In genomic region chr8:126703546-126703945, GRCm38 (mm10) we compare ENCODE assay signal across 26 mouse cellular contexts.
DNase-seq lines count a peak whose midpoint lies in the region; ATAC-seq and TF ChIP-seq lines count a peak whose summit lies in the region.
"Had no signal": no experiment of that assay in that cellular context is flagged by ENCODE, and none has a peak within 500 bp of the region (broad histone marks: within the 10 kb centered on the region; RNA-seq: fewer than 3 reads in every experiment).

No protein-coding gene starts in this region.

- no peak overlapping the region for H3K4me3 ChIP-seq in liver, embryonic 11.5 days (ENCODE audit: low read depth, low read length)
- no peak overlapping the region for H3K4me3 ChIP-seq in liver, embryonic 12.5 days
- no peak overlapping the region for H3K4me3 ChIP-seq in liver, postnatal 0 days (ENCODE audit: low read depth, low read length)
- H3K4me3 ChIP-seq in midbrain, embryonic 16.5 days (ENCODE audit: low read depth, low read length): no peak overlapping the region
- H3K4me3 ChIP-seq: forebrain, embryonic 13.5 days; heart, embryonic 15.5 days; hindbrain, embryonic 13.5 days; limb, embryonic 12.5 days; myocyte; neural tube, embryonic 12.5 days had no signal

- 0 out of 2 replicates have a peak, but pooled peaks have one; percentile 20 for ATAC-seq in liver, embryonic 11.5 days (replicated peaks; ENCODE audit: low FRiP score)
- ATAC-seq in liver, embryonic 12.5 days: no peak
- ATAC-seq in liver, postnatal 0 days: peak; percentile 90
- ATAC-seq in midbrain, embryonic 16.5 days: no peak
- ATAC-seq: forebrain, embryonic 13.5 days; Patski had no signal

- H3K36me3 ChIP-seq in liver, embryonic 11.5 days (ENCODE audit: control insufficient read depth, insufficient read depth, low read length): no peaks in the 10 kb centered on the region
- no peaks in the 10 kb centered on the region for H3K36me3 ChIP-seq in liver, embryonic 12.5 days
- H3K36me3 ChIP-seq in liver, postnatal 0 days (replicated peaks; ENCODE audit: insufficient read depth, low read length): no peaks in the 10 kb centered on the region
- no peaks in the 10 kb centered on the region for H3K36me3 ChIP-seq in midbrain, embryonic 16.5 days (ENCODE audit: control insufficient read depth, insufficient read depth, low read length)
- H3K36me3 ChIP-seq: heart, embryonic 15.5 days; hindbrain, embryonic 13.5 days; limb, embryonic 12.5 days; neural tube, embryonic 12.5 days had no signal

- WGBS in liver, embryonic 11.5 days: 73% methylated on average over 5 of the region's 5 CpGs
- 68% methylated on average over 5 of the region's 5 CpGs for WGBS in liver, embryonic 12.5 days (ENCODE audit: insufficient replicate concordance)
- WGBS in liver, postnatal 0 days (ENCODE audit: insufficient replicate concordance): 45% methylated on average over 5 of the region's 5 CpGs
- 94% methylated on average over 5 of the region's 5 CpGs for WGBS in midbrain, embryonic 16.5 days

- H3K9ac ChIP-seq in liver, embryonic 11.5 days (ENCODE audit: low read depth, low read length): no peak overlapping the region
- no peak overlapping the region for H3K9ac ChIP-seq in liver, embryonic 12.5 days
- no peak overlapping the region for H3K9ac ChIP-seq in liver, postnatal 0 days (replicated peaks)
- no peak overlapping the region for H3K9ac ChIP-seq in midbrain, embryonic 16.5 days (ENCODE audit: low read depth, low read length)
- H3K9ac ChIP-seq: forebrain, embryonic 13.5 days; heart, embryonic 15.5 days; hindbrain, embryonic 13.5 days; limb, embryonic 12.5 days; neural tube, embryonic 12.5 days had no signal

- H3K27me3 ChIP-seq in liver, embryonic 11.5 days (replicated peaks; ENCODE audit: control insufficient read depth, insufficient read depth, low read length): no peaks in the 10 kb centered on the region
- no peaks in the 10 kb centered on the region for H3K27me3 ChIP-seq in liver, embryonic 12.5 days (replicated peaks)
- H3K27me3 ChIP-seq in liver, postnatal 0 days (ENCODE audit: insufficient read depth, low read length): no peaks in the 10 kb centered on the region
- H3K27me3 ChIP-seq in midbrain, embryonic 16.5 days (ENCODE audit: control insufficient read depth, insufficient read depth, low read depth, low read length): no peaks in the 10 kb centered on the region
- H3K27me3 ChIP-seq: heart, embryonic 15.5 days; hindbrain, embryonic 13.5 days; neural tube, embryonic 12.5 days; Patski had no signal

- peak; percentile 68 for DNase-seq in adrenal gland, adult 2 months
- DNase-seq in adrenal gland, adult 18-20 months (ENCODE audit: low spot score in 2 of 2): no peak
- DNase-seq in liver, embryonic 11.5 days (ENCODE audit: low spot score): no peak
- peak; percentile 48 for DNase-seq in liver, postnatal 0 days
- DNase-seq in lung, postnatal 25 days (ENCODE audit: low spot score): no peak
- DNase-seq: cerebellum, adult 8-10 months; cerebellum, postnatal 36 days; gastrocnemius, postnatal 14 days; heart, postnatal 36 days; kidney, adult 11 months; kidney, postnatal 14 days; lung, adult 2 months; lung, postnatal 10 days; right cerebral cortex, adult 18-20 months; spleen, adult 18-20 months; thymus, adult 2 months; thymus, postnatal 36 days had no signal

- no peak overlapping the region for H3K27ac ChIP-seq in liver, embryonic 11.5 days (ENCODE audit: low read depth, low read length)
- no peak overlapping the region for H3K27ac ChIP-seq in liver, embryonic 12.5 days
- H3K27ac ChIP-seq in liver, postnatal 0 days (ENCODE audit: low read depth): peak overlapping the region; percentile 83
- no peak overlapping the region for H3K27ac ChIP-seq in midbrain, embryonic 16.5 days (ENCODE audit: low read length)
- H3K27ac ChIP-seq: forebrain, embryonic 13.5 days; heart, embryonic 15.5 days; hindbrain, embryonic 13.5 days; limb, embryonic 12.5 days; neural tube, embryonic 12.5 days had no signal

- TF ChIP-seq CTCF in liver, postnatal 0 days (IDR thresholded peaks at IDR 0.05; ENCODE audit: low read depth): no peak

- no peaks in the 10 kb centered on the region for H3K9me3 ChIP-seq in liver, embryonic 11.5 days (ENCODE audit: control insufficient read depth, low read length)
- H3K9me3 ChIP-seq in liver, embryonic 12.5 days (replicated peaks): no peaks in the 10 kb centered on the region
- H3K9me3 ChIP-seq in liver, postnatal 0 days (ENCODE audit: low read length): no peaks in the 10 kb centered on the region
- no peaks in the 10 kb centered on the region for H3K9me3 ChIP-seq in midbrain, embryonic 16.5 days (replicated peaks; ENCODE audit: control insufficient read depth, low read length, poor library complexity, severe bottlenecking)
- H3K9me3 ChIP-seq: forebrain, embryonic 13.5 days; heart, embryonic 15.5 days; hindbrain, embryonic 13.5 days; limb, embryonic 12.5 days; neural tube, embryonic 12.5 days had no signal

- no peak overlapping the region for H3K4me2 ChIP-seq in liver, embryonic 11.5 days
- H3K4me2 ChIP-seq in liver, embryonic 12.5 days: no peak overlapping the region
- H3K4me2 ChIP-seq in liver, postnatal 0 days (ENCODE audit: low read depth, low read length): no peak overlapping the region
- H3K4me2 ChIP-seq in midbrain, embryonic 16.5 days (ENCODE audit: low read length): no peak overlapping the region
- H3K4me2 ChIP-seq: forebrain, embryonic 13.5 days; heart, embryonic 15.5 days; hindbrain, embryonic 13.5 days; limb, embryonic 12.5 days; neural tube, embryonic 12.5 days had no signal

- peak; percentile 36; the same call in 1 of the 2 replicates for TF ChIP-seq EP300 in liver, postnatal 0 days (IDR thresholded peaks at IDR 0.05; ENCODE audit: low read depth)

- peaks cover 3% of the 10 kb centered on the region; the same call in 1 of the 2 replicates for H3K4me1 ChIP-seq in liver, embryonic 11.5 days (replicated peaks; ENCODE audit: control insufficient read depth, insufficient read depth, low read length)
- H3K4me1 ChIP-seq in liver, embryonic 12.5 days: peaks cover 21% of the 10 kb centered on the region
- H3K4me1 ChIP-seq in liver, postnatal 0 days (ENCODE audit: insufficient read depth): peaks cover 65% of the 10 kb centered on the region
- H3K4me1 ChIP-seq in midbrain, embryonic 16.5 days (ENCODE audit: control insufficient read depth, insufficient read depth, low read length): peaks cover 10% of the 10 kb centered on the region

Comparison
In these comparisons a context has a peak if more than half of its experiments do, and no peak if none do; other contexts are left out.
1. DNase-seq: peak in adrenal gland, adult 2 months (single experiment) and liver, postnatal 0 days (single experiment); none in adrenal gland, adult 18-20 months (0 of 2), liver, embryonic 11.5 days (single experiment) and lung, postnatal 25 days (single experiment).
2. ATAC-seq: peak in liver, embryonic 11.5 days (single experiment) and liver, postnatal 0 days (single experiment); none in liver, embryonic 12.5 days (single experiment) and midbrain, embryonic 16.5 days (single experiment).